Mouse (Mus musculus) cerebellum, postnatal 4 days (tissue): ENCODE results near the gene Slc30a10.

Source experiments
- DNase-seq, 2 experiments: peaks; one replicate each; pipeline ENCODE4 v3.0.0; 2022; ENCODE audit warnings: low spot score in 2 of 2, mixed read lengths in 1 of 2

The Slc30a10 gene

DNA sequence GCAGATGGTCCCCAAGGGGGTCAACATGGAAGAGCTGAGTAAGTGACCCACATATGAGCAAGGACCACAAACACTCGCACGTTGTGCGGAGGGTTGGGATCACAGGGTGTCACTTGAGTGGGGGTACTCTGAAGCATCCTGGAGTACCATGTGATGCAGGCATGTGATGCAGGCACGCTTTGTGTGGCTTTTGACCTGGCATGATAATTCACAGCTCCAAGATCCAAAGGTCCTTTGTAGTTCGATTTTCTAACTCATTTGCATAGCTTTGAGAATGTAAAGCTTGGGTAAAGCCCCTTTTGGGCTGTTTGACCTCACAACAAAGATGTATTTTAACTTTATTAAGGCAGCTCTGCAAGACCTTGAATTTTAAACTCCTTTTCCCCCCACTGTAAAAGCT is 8.2 kb downstream of the Slc30a10 start:
- no peak for DNase-seq

DNA sequence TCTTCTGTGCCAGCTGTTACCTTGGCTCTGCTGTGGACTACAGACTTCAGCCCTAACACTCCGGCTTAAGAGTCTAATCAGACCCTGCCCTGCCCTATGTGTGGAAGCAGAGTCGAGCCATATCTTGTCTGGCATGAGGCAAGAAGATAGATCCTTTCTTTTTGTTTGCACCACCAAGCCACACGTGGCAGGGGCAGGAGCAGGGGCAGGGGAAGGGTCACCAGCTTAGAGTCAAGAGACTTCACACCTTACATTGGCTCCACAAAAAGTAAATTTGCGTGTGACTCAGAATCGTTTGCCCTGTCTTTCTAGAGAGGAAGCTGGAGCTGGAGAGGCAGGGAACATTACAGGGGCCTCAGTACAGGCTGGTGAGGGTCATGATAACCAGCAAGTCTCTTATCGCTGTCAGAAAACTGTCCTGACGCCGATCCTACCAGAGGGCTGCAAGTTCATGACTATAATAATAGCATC is 14.9 kb downstream of the Slc30a10 start:
- DNase-seq: no peak

DNA sequence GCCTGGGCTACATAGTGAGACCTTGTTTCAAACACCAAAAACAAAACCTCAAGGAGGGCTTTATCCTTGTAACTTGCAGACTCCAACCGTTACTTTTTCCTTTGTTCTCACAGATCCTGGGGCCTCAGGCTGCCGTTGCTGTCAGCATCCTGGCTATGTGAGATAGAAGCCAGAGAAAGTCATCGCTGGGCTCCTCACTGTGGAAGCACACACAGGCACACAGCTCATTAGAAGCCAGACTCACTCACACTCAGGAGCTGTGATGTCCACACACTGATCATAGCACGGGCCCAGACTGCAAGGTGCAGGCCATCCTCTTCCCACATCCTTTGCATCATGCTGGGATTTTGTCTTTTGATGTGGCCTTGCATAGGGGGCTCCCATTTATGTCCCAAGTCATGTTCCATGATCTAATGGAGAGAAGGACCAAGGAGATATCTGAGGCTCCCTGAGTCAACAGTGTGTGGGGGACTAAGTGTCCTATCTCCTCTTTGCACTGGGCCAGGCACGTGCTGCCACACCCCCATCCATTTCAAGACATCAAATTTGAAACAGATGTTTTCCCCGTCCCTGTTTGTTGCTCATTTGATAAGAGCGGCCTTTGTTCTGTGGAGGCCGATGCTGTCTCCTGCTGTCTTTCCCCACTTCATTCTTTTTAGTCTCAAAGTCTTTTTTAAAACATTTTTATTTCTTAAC is 17.5 kb downstream of the Slc30a10 start:
- DNase-seq: no peak

- no peak for DNase-seq
Observed at GRCm38 (mm10) chr1:185472730-185473129, 18.1 kb downstream of the Slc30a10 start.

- DNase-seq: no peak
Observed at GRCm38 (mm10) chr1:185473437-185473836, 18.8 kb downstream of the Slc30a10 start.

DNA sequence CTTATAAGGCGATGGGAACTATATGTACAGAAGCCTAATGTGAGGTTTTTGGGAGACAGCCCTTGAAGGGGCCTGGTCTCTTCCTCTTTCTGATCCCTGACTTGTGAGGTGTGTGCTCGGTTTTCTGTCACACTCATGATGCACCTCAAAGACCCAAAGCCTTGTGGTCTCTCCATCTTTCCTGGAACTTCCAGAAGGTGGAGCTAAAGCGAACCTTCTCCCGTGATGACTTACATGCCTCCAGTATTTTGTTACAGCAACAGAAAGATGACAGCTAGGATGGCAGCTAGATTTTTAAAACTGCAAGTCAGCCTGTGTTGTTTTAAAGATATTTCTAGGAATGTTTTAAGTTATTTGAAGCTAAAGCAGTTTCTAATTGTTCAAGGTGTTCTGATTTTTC is 25.2 kb downstream of the Slc30a10 start:
- no peak for DNase-seq

GRCm38 (mm10) chr1:185482001-185482761 is 27.5 kb downstream of the Slc30a10 start:
- peak in 1 of 2 experiments; percentile 43 for DNase-seq

- DNase-seq: no peak
Observed at GRCm38 (mm10) chr1:185482762-185483161, 28.1 kb downstream of the Slc30a10 start.

- DNase-seq: no peak
Observed at GRCm38 (mm10) chr1:185483356-185484057, 28.9 kb downstream of the Slc30a10 start.

GRCm38 (mm10) chr1:185484281-185484680 is 29.6 kb downstream of the Slc30a10 start:
- DNase-seq: peak in 1 of 2 experiments; percentile 12

DNA sequence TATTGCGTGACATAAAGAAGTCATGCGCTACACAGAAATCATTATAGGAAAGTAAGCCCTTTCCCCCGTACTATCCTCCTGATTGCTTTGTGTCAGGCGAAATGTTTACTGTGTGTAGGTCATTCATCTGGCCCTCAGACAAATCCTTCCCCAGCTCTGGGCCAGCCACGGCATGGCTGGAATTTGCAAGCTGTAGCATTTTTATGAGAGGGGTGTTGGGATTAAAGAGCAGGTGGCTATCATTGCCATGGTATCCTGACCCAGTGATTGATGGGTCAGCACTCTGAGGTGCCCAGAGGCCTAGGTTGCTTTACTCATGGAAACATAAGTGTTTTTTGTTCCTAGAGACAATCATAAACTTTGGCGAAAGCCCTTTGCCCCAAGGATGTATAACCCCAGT is 35.2 kb downstream of the Slc30a10 start:
- DNase-seq: no peak

DNA sequence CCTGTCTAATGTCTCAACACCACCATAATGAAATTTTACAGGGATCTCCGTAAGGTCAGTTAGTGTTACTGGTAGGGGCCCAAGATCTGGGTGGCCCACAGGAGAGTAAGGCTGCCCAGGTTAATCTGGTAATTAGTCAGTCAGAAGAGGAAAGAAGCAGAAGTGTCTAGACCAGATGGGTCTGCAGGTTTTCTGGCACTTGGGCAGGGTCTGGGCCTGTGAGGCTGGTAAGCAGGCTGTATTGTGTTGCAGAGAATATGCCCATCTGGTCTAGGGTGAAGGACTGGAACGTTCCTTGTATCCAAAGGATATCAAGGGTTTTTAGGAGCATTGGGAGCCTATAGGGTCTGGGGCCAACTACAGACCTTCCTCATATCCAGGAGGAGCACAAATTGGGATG is 36.0 kb downstream of the Slc30a10 start:
- peak in 1 of 2 experiments; percentile 16 for DNase-seq

- peak in 1 of 2 experiments; percentile 18 for DNase-seq
Observed at GRCm38 (mm10) chr1:185493439-185494034, 38.9 kb downstream of the Slc30a10 start.

DNA sequence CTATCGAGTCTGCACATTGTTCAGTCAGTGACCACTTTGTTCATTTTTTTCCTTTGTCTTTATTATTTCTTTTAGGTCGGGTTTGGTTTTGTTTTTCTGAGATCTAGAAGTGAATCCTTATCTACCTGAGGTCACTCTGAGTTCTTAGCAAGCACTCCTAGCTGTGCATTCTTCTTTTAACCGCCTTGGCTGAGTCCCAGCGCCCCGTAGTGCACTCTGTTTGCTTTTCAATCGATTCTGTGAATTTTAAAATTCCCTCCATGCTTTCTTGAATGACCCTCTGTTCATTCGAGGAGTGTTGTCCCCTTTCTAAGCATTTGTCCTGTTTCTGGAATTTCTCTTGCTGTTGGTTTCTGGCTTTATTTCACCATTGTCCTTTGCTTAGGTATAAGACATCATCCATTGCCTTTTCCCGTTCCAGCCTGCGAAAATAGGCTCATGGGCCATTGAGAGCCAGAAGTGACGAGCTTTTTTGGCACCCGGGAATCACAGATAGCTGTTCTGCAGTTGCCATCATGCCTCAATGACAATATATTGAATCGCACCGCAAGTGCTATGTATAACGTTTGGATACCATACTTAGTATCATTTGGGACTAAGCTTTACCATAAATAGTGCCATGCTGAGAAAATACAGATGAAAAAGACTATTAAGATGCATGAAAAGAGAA is 42.3 kb downstream of the Slc30a10 start:
- DNase-seq: peak in 1 of 2 experiments; percentile 24

DNA sequence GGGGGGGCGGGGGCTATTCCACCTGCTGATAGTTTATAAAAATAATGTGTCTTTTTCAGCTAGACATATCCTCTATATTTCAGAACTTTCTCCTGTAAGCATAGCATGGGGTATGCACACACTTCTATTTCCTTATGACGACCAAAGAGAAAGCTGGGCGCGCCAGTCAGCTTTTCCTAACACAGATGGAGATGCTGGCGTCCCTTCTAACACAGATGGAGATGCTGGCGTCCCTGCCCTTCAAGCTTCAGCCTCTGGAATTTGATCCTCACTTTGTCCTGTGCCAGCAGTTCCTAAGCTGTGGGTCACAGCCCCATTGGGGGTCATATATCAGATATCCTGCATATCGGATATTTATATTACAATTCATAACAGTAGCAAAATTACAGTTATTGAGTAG is 46.0 kb downstream of the Slc30a10 start:
- DNase-seq: no peak

DNA sequence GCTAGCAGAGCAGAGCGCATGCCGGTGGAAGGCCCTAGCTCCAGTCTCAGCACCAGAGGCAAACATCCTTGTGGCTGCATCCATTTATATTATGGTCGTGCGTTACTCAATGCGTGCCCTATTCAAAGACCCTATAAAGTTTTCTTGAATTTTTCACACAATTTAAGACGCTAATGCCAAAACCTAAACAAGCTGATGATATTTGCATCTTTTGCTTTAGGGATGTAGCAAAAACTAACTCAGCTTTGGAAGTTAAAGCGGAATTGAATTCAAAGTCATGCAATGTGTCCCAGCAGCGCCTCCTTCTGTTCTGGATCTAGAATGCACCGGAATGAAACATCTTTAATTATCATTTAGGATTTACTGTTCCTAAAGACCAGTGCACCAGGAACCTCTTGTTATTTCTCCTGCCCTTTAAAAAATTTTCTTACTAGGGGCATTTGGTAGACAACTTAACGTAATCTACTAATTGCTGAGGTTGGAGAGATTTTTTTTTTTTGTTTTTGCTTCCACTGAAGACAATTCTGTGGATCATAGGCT is 47.2 kb downstream of the Slc30a10 start:
- peak in 1 of 2 experiments; percentile 68 for DNase-seq

DNA sequence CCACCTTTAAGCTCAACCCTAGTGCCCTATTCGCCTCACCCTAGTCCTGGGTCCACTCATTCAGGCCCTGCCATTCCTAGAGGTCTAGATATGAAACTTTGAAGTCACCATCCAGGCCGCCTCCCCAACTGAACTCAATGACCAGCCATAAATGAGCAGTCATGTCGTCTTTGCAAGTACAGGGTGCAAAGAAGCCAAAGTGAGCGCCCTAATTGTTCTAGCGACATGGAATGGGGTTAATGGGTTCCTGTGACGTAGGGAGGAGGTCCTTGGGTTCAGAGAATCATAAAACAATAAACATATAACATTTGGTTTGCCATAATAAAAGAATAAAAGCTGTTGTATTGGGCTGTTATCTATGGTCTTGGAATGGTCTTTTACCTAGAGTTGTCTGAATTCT is 47.9 kb downstream of the Slc30a10 start:
- DNase-seq: no peak

GRCm38 (mm10) chr1:185509042-185509441 is 54.4 kb downstream of the Slc30a10 start:
- DNase-seq: no peak

- no peak for DNase-seq
Observed at GRCm38 (mm10) chr1:185511306-185511705, 56.7 kb downstream of the Slc30a10 start.

GRCm38 (mm10) chr1:185515526-185515979 is 60.9 kb downstream of the Slc30a10 start:
- DNase-seq: no peak

DNA sequence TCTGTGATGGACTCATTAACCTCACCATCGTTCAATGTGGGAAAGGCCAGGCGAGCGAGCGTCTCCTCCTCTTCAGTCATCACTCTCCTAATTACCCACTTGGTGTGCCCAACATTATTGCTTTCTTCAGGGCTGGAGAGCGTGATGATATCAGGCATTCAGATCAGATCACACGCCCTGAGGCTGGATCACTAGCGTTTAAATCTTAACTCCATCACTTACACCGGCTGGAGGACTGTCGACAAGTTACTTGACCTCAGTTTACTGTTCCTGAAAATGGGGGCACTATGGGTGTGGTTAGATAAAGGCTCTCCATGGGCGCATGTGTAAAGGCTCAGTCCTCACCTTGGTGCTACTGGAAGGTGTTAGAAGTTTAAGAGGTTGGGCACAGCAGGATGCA is 61.4 kb downstream of the Slc30a10 start:
- DNase-seq: no peak
